Mouse (Mus musculus) ovary, adult 2 months (tissue): ENCODE data around the gene Pin1. TPM values are rescaled to one million over a fixed set of nuclear protein-coding genes. Genes with fewer than 3 reads are reported as not detected.

Experiments
- polyA plus RNA-seq: library from polyadenylated mRNA; depleted of rRNA; stranded (reverse); fragments of >200 nt; gene quantifications from 2 replicates; pipeline ENCODE4 v1.2.3, GENCODE M21; 2012; rRNA removed

Pin1 gene
- polyA plus RNA-seq: 34.2 and 37.1 TPM in 2 replicates

DNA sequence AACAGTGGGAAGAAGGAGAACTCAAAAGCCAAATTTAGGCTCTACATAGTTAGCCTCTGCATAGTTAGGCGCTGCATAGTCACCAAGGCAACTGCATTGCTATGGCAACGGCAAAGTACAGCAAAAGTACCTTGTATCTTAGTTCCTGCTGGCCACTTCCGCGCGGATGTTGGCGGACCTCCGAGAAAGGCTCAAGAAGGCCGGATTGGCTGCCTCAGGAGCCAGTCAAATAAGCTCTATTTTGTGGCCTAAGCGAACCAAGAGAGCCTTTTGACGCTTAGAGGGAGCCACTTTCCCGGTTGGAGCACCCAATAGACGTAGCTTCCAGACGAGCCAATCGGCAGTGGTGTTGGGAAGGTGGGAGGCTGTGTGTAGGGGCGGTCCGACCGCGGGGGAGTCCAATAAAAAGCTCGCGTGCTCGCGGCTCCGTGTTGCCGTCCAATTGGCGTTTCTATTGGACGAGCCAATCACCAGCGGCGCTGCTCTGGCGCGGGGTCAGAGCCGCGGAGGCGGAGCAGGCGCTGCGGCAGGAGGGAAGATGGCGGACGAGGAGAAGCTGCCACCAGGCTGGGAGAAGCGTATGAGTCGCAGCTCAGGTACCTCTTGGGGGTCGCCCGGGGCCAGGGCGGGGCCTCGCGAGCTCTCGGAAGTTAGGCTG lies at the start of gene Pin1:
Gene Pin1, plus strand, starts transcription at position 494 of the 658 bp plus-strand sequence.

DNA sequence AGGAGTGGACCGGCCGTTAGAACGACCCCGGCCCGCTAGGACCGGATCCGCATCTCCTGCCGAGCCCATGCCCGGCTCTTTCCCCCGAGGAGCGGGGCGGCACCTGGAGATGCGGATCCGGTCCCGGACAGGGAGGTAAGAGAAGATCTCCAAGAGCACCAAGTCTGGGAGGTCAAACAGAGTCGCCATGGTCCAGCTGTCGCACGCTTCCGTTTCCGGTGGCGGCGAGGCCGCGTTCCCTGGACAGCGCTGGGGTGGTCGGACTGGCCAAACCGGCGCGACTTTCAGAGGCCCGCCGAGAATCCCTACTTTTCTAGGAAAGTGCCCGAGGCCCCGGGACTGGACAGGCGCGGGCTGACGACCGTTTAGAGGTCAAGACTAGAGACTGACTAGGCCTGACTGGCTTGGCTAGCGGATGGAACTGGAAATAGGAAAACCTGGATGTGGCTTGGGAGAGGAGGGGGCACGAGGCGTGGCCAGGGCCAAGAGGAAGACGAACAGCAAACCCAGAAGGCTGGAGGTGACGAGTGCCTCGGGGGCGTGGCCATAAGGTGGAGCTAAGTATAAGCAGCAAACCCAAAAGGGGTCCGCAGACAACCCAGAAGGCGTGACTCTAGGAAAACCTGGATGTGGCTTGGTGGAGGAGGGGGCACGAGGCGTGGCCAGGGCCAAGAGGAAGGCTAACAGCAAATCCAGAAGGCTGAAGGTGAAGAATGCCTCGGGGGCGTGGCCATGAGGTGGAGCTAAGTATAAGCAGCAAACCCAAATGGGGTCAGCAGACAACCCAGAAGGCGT lies 9.6 kb upstream of the Pin1 start, which contains the start of gene Ubl5:
Gene Ubl5, plus strand, starts transcription at position 778 of the 795 bp plus-strand sequence.

DNA sequence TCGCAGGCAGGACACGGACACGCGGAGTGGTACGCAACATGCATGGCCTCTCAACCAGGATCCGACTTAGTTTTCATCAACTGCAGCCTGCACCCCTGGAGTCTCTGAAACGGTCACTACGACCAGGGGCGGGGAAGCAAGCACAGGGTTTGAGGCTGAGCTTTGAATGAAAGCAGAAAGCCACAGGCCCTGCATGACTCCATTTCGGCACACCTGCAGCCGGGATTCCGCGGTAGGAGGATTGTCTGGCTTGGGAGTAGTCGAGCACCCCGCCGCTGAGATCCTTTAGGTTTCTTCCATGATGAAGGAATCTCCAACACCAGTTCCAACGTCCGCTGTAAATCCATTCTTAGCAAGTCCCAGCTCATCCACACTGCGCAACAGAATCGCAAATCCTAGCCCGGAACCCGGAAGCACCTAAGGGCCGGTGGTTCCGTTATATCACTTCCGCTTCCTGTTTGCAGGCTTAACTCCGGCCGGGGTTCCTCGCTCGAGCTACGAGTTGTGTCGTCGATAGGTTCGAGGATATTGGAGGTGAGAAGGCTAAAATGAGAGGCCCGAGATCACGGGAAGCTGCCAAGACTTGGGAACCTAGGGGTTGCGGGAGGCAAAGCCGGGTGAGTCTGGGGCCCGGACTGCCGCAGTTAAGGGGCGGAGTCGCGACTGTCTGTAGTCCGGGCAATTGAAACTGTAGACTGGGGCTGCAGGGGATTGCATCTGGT lies 7.4 kb upstream of the Pin1 start, which contains the start of gene Fbxl12:
Gene Fbxl12, minus strand, starts transcription at position 408 of the 722 bp plus-strand sequence.

Other genes starting within 250 kb of the Pin1 start
- 1.5 and 1.9 TPM in 2 replicates for gene Zfp26, start 191.9 kb upstream of the Pin1 start, polyA plus RNA-seq
- 4.5 and 4.6 TPM in 2 replicates for gene Zfp426, start 159.3 kb upstream of the Pin1 start, polyA plus RNA-seq
- gene Zfp266, start 130.7 kb upstream of the Pin1 start, polyA plus RNA-seq: 4.2 and 4.7 TPM in 2 replicates
- gene Zfp846, start 70.8 kb upstream of the Pin1 start, polyA plus RNA-seq: 2.4 and 3.1 TPM in 2 replicates
- gene Ubl5, start 9.2 kb upstream of the Pin1 start, polyA plus RNA-seq: 56.8 and 128 TPM in 2 replicates
- gene Fbxl12, start 7.3 kb upstream of the Pin1 start, polyA plus RNA-seq: 57.1 and 59.6 TPM in 2 replicates
- 23.7 and 27.4 TPM in 2 replicates for gene Olfm2, start 94.3 kb downstream of the Pin1 start, polyA plus RNA-seq
- 12.6 and 13.4 TPM in 2 replicates for gene Col5a3, start 163.0 kb downstream of the Pin1 start, polyA plus RNA-seq
- gene Rdh8, start 166.4 kb downstream of the Pin1 start, polyA plus RNA-seq: not detected in 2 replicates
- 143 and 180 TPM in 2 replicates for gene A230050P20Rik, start 216.5 kb downstream of the Pin1 start, polyA plus RNA-seq
- gene Angptl6, start 227.6 kb downstream of the Pin1 start, polyA plus RNA-seq: 7.6 and 8.4 TPM in 2 replicates
- 139 and 230 TPM in 2 replicates for gene Ppan, start 236.1 kb downstream of the Pin1 start, polyA plus RNA-seq
- gene Eif3g, start 246.5 kb downstream of the Pin1 start, polyA plus RNA-seq: 189 and 193 TPM in 2 replicates